Mouse (Mus musculus) heart, postnatal 10 days (tissue): ENCODE measurements at regions not wholly inside any gene's neighbourhood (a gene's known extent, or its start where the extent isn't known, plus 50 kb on each side); places are given as distances from the start of the nearest gene placed in this dataset.

Source experiments
- DNase-seq, 2 experiments: peaks; one replicate each; pipeline ENCODE4 v3.0.0; 2021
- intact Hi-C: fragments of 180-260 bp; cut with DNase I; formaldehyde crosslinking; loops from one replicate; pipeline ENCODE4 v1.15.1; 2025

DNA sequence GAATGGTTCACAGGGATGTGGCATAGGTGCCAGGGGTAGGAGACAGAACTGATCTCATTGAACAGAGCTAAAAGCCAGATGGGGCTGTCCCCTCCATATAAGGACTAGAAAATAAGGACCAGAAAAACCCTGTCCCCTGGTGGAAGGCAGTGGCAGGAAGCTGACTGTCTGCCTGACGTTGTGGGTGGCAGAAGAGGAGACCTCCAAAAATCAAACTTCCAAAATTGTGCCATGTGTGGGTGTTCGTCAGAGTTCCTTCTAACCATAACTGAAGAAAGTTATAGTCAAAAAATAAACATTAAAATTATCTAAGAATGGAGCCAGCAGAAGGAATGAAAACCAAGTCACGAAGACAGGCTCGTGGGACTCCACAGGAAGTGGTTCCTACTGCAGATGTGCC, 129.2 kb downstream of the Mtx3 start:
- DNase-seq: no peak
- intact Hi-C loops: no loop called here

DNA sequence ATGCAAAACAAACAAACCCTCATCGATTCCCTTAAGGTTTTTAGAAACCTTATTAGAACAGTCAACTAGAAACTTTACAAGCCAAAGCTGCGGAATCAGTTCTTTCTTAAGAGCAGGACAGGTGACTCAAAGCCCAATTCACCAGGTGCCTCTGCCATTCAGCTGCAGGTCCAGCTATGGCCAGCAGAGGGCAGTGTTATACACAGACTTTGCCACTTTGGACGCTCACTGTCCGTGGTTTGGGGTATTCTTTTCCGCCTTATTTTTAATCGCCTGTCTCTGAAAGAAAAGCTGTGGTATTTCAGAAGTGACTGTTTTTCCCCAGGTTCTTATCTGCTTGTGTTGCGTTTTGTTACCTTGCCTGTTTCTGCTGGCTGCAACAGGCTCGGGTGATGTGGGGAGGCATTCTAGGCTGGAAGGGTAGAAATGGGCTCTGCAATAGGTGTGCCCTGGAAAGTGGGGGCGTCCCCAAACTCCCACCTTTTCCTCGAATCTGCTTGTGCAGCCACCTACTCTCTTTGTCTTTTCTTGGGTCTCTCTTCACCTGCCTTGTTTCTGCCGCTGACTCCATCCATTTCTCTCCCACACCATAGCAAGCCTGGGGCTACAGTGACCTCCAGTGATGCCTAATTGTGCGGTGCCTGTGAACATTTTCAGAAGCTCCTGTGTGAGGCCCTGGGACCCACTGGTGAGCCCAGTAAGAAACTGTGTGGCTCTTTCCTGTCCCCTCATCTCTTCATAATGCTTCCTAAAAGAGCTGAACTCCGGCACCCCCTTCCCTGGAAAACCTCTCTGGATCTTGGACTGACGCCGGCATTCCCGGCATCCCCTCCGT, 142.4 kb downstream of the Mtx3 start:
- peak; percentile 83 to 88 for DNase-seq
- intact Hi-C loops: loop anchor here (1.0 to 5.0 kb wide), 7 partner anchors 84 to 732 kb away; partner anchors contain the start of gene Cmya5

DNA sequence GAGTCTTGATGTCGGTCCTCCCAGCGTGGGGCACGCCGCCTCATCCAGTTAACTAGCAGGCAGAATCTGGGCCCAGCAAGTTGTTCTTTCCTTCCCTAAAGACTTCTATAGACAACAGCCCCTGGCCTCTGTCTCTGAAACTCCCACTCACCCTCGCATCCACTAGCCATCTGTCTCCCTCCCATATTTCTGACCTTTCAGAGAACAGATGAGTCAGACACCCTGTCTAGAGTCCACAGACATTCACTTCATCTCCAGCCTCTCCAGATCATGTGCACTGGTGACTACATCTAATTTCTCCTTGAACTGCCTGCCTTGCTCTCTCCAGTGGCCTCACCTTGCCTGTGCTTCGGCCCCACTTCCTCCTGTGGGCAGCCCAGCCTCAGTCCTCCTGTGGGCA, 143.1 kb downstream of the Mtx3 start:
- intact Hi-C loops: loop anchor here (2.0 to 5.0 kb wide), 4 partner anchors 83 to 731 kb away; partner anchors contain the start of gene Cmya5
- DNase-seq: no peak

DNA sequence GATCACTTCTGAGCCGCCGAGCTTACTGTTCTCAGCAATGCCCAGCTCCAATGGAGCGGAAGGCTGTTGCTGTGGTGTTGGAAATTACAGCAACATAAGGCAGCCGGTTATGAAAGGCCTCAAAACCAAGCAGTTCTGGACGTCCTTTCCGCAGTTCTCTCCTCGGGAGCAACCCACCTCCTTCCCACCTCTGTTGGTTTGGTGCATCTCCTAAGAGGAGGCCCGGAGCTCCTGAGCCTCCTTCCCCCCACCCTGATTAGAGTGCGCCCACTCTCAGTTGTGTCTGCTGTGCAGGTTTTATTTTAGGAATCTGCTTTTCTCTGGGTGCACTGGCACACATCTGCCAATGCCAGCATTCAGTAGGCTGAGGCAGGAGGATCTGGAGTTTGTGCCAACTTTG, 144.0 kb downstream of the Mtx3 start:
- intact Hi-C loops: loop anchor here (5.0 kb wide), 1 partner anchor 624 kb away; no protein-coding TSS in a partner anchor
- no peak for DNase-seq

DNA sequence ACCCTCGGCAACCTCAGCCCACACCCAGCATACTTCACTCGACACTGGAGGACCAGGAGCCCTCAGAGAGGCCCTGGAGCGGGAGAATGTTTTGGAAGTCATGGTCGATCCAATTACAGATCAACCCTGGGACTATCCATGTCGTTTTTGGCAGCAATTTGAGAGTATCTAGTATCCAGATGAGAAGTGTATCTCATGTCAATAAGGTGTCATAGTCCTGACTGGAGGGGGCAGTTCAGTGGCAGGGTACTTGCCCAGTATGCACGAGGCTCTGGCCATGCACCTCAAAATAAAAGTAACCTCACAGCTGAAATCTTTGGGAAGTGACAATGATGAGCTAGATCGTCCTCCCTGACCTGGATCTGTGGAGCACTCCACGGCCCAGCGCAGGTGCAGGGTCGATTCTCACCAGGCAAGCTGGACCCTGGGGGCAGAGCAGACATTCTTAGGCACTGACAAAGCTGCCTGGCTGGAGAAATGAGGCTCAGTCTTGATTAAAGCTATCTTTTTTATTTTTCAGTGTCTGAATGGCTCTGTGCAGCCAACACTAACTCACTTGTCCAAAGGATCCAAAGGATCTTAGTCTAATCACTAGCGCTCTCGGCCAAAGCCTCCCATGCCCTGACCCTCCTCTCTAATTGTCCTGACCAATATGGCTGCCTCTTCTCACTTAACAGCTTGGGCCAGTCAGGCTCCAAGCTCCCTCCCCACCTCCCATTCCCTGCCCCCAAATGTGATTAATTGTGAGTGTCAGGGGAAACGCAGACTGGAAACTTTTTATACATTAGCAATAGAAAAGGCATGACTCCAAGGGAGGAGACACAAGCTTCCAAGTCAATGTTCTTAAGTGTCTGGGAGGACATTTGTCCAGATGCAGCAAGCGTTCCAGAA, 146.0 kb downstream of the Mtx3 start:
- intact Hi-C loops: no loop called here
- DNase-seq: peak in 1 of 2 experiments; percentile 21
